Mouse (Mus musculus): ENCODE data around the gene Sertad1.

GRCm38 (mm10) chr7:27536618-27537017 lies 49.9 kb downstream of the Sertad1 start:
- TF ChIP-seq POLR2A (IDR thresholded peaks at IDR 0.05; ENCODE audit: insufficient read depth, low read depth, low read length), result no peak
- TF ChIP-seq CTCF (IDR thresholded peaks at IDR 0.05), result no peak
- no peak for TF ChIP-seq EP300 (IDR thresholded peaks at IDR 0.05; ENCODE audit: insufficient read depth, low read depth, low read length)
